Mouse (Mus musculus) neural tube, embryonic 15.5 days (tissue): ENCODE data around the gene Rab10. TPM values are rescaled to one million over a fixed set of nuclear protein-coding genes. Genes with fewer than 3 reads are reported as not detected.

ENCODE experiments used
- ATAC-seq: fragments of 200-750 bp; cut with Nextera tagmentation; 2 replicates; pipeline ENCODE4 v1.8.0; 2017; ENCODE audit warnings: mild to moderate bottlenecking, moderate TSS enrichment, moderate library complexity; ENCODE audit not compliant: low FRiP score
- H3K27ac ChIP-seq: fragments of 300-500 bp; sonication (generic); replicated peaks from 2 replicates; pipeline ENCODE4 v1.5.1; 2015; ENCODE audit warnings: mild to moderate bottlenecking, inconsistent platforms
- H3K27me3 ChIP-seq: fragments of 300-500 bp; sonication (generic); replicated peaks from 2 replicates; pipeline ENCODE4 v1.6.1; 2015; ENCODE audit warnings: inconsistent platforms
- H3K36me3 ChIP-seq: fragments of 300-500 bp; sonication (generic); 2 replicates; pipeline ENCODE4 v1.6.1; 2015; ENCODE audit warnings: inconsistent platforms
- H3K4me1 ChIP-seq: fragments of 300-500 bp; sonication (generic); 2 replicates; pipeline ENCODE4 v1.6.1; 2015; ENCODE audit warnings: inconsistent platforms
- H3K4me2 ChIP-seq: fragments of 300-500 bp; sonication (generic); 2 replicates; pipeline ENCODE4 v1.6.1; 2015; ENCODE audit warnings: inconsistent platforms, mild to moderate bottlenecking, moderate library complexity
- H3K4me3 ChIP-seq: fragments of 300-500 bp; sonication (generic); replicated peaks from 2 replicates; pipeline ENCODE4 v1.5.1; 2015; ENCODE audit warnings: mild to moderate bottlenecking, inconsistent platforms
- H3K9ac ChIP-seq: fragments of 300-500 bp; sonication (generic); replicated peaks from 2 replicates; pipeline ENCODE4 v1.6.1; 2015; ENCODE audit warnings: mild to moderate bottlenecking, inconsistent platforms
- H3K9me3 ChIP-seq: fragments of 300-500 bp; sonication (generic); replicated peaks from 2 replicates; pipeline ENCODE4 v1.6.1; 2016; ENCODE audit warnings: inconsistent platforms
- WGBS: fragments of 180-500 bp; shearing (Covaris S2); methylation state at CpG from one replicate; pipeline ENCODE4 v1.1.7; 2015; ENCODE audit warnings: mixed read lengths; 5-methylcytosine and 5-hydroxymethylcytosine counted together
- polyA plus RNA-seq: library from polyadenylated mRNA; unstranded; fragments of >200 nt; fragmentation: Nextera tagmentation; extraction: Ambion mirVana; gene quantifications from 2 replicates; pipeline ENCODE4 v1.2.1, GENCODE M21; 2015

Gene Rab10
- 135 and 148 TPM in 2 replicates for polyA plus RNA-seq

- WGBS, result 0% methylated on average over 102 of the region's 111 CpGs
- peak within 1 kb of the TSS; percentile 86 for H3K4me3 ChIP-seq
- peak; percentile 97 for ATAC-seq
- peaks cover 32% of the 10 kb centered on the region for H3K4me1 ChIP-seq
- peak within 1 kb of the TSS; percentile 84 for H3K9ac ChIP-seq
- peak within 1 kb of the TSS; percentile 95 for H3K27ac ChIP-seq
- no peaks in the 10 kb centered on the region for H3K36me3 ChIP-seq
- H3K9me3 ChIP-seq, result no peaks in the 10 kb centered on the region
- H3K27me3 ChIP-seq, result no peaks in the 10 kb centered on the region
- H3K4me2 ChIP-seq, result peak within 1 kb of the TSS; percentile 76
Measured at GRCm38 (mm10) chr12:3309391-3310320, at the start of gene Rab10. Gene Rab10, minus strand, starts transcription at chr12:3309969.

GRCm38 (mm10) chr12:3359302-3359701 lies 49.5 kb upstream of the Rab10 start:
- ATAC-seq, result no peak
- Histone ChIP-seq H3K36me3 (no peaks in the 10 kb centered on the region), H3K4me2 (no peak overlapping the region), H3K27me3 (no peaks in the 10 kb centered on the region), H3K27ac (no peak overlapping the region), H3K9me3 (no peaks in the 10 kb centered on the region), H3K9ac (no peak overlapping the region), H3K4me3 (no peak overlapping the region), H3K4me1 (peaks cover 3% of the 10 kb centered on the region)
- WGBS, result 35% methylated on average over 3 of the region's 3 CpGs

GRCm38 (mm10) chr12:3356824-3357223 lies 47.1 kb upstream of the Rab10 start:
- Histone ChIP-seq H3K9me3 (no peaks in the 10 kb centered on the region), H3K9ac (no peak overlapping the region), H3K4me2 (peak overlapping the region; percentile 38), H3K27me3 (no peaks in the 10 kb centered on the region), H3K4me3 (peak overlapping the region; percentile 9; the same call in 1 of the 2 replicates), H3K36me3 (no peaks in the 10 kb centered on the region), H3K27ac (no peak overlapping the region), H3K4me1 (no peaks in the 10 kb centered on the region)
- ATAC-seq, result no peak
- 69% methylated on average over 16 of the region's 16 CpGs for WGBS

GRCm38 (mm10) chr12:3355068-3355467 lies 45.3 kb upstream of the Rab10 start:
- Histone ChIP-seq H3K36me3 (no peaks in the 10 kb centered on the region), H3K4me2 (no peak overlapping the region), H3K9me3 (no peaks in the 10 kb centered on the region), H3K9ac (no peak overlapping the region), H3K4me3 (no peak overlapping the region), H3K4me1 (no peaks in the 10 kb centered on the region), H3K27me3 (no peaks in the 10 kb centered on the region), H3K27ac (no peak overlapping the region)
- 84% methylated on average over 8 of the region's 8 CpGs for WGBS
- ATAC-seq, result no peak

- 81% methylated on average over 6 of the region's 6 CpGs for WGBS
- no peaks in the 10 kb centered on the region for H3K4me1 ChIP-seq
- no peak overlapping the region for H3K27ac ChIP-seq
- H3K27me3 ChIP-seq, result no peaks in the 10 kb centered on the region
- H3K9ac ChIP-seq, result no peak overlapping the region
- no peak overlapping the region for H3K4me2 ChIP-seq
- no peaks in the 10 kb centered on the region for H3K9me3 ChIP-seq
- ATAC-seq, result no peak
- H3K4me3 ChIP-seq, result no peak overlapping the region
- H3K36me3 ChIP-seq, result no peaks in the 10 kb centered on the region
Measured at GRCm38 (mm10) chr12:3352216-3352615, 42.4 kb upstream of the Rab10 start.

GRCm38 (mm10) chr12:3350136-3350535 lies 40.4 kb upstream of the Rab10 start:
- Histone ChIP-seq H3K27ac (no peak overlapping the region), H3K4me1 (no peaks in the 10 kb centered on the region), H3K4me2 (no peak overlapping the region), H3K27me3 (no peaks in the 10 kb centered on the region), H3K9me3 (no peaks in the 10 kb centered on the region), H3K4me3 (no peak overlapping the region), H3K36me3 (no peaks in the 10 kb centered on the region), H3K9ac (no peak overlapping the region)
- ATAC-seq, result no peak
- WGBS, result 67% methylated on average over 5 of the region's 5 CpGs

GRCm38 (mm10) chr12:3349387-3349786 lies 39.6 kb upstream of the Rab10 start:
- no peak overlapping the region for H3K9ac ChIP-seq
- H3K4me1 ChIP-seq, result no peaks in the 10 kb centered on the region
- H3K9me3 ChIP-seq, result no peaks in the 10 kb centered on the region
- H3K4me3 ChIP-seq, result no peak overlapping the region
- no peaks in the 10 kb centered on the region for H3K27me3 ChIP-seq
- H3K4me2 ChIP-seq, result no peak overlapping the region
- H3K27ac ChIP-seq, result no peak overlapping the region
- 80% methylated on average over 2 of the region's 3 CpGs for WGBS
- no peaks in the 10 kb centered on the region for H3K36me3 ChIP-seq
- no peak for ATAC-seq

GRCm38 (mm10) chr12:3347682-3348081 lies 37.9 kb upstream of the Rab10 start:
- ATAC-seq, result no peak
- Histone ChIP-seq H3K9me3 (no peaks in the 10 kb centered on the region), H3K4me1 (no peaks in the 10 kb centered on the region), H3K4me2 (no peak overlapping the region), H3K36me3 (no peaks in the 10 kb centered on the region), H3K4me3 (no peak overlapping the region), H3K27ac (no peak overlapping the region), H3K9ac (no peak overlapping the region), H3K27me3 (no peaks in the 10 kb centered on the region)

GRCm38 (mm10) chr12:3345038-3345437 lies 35.3 kb upstream of the Rab10 start:
- Histone ChIP-seq H3K27ac (no peak overlapping the region), H3K4me3 (no peak overlapping the region), H3K4me1 (no peaks in the 10 kb centered on the region), H3K4me2 (no peak overlapping the region), H3K9ac (no peak overlapping the region), H3K36me3 (no peaks in the 10 kb centered on the region), H3K27me3 (no peaks in the 10 kb centered on the region), H3K9me3 (no peaks in the 10 kb centered on the region)
- 84% methylated on average over 5 of the region's 5 CpGs for WGBS
- ATAC-seq, result no peak

GRCm38 (mm10) chr12:3344155-3344554 lies 34.4 kb upstream of the Rab10 start:
- Histone ChIP-seq H3K9me3 (no peaks in the 10 kb centered on the region), H3K36me3 (no peaks in the 10 kb centered on the region), H3K27ac (no peak overlapping the region), H3K4me3 (no peak overlapping the region), H3K4me2 (no peak overlapping the region), H3K4me1 (no peaks in the 10 kb centered on the region), H3K9ac (no peak overlapping the region), H3K27me3 (no peaks in the 10 kb centered on the region)
- no peak for ATAC-seq
- 82% methylated on average over 2 of the region's 2 CpGs for WGBS

GRCm38 (mm10) chr12:3338931-3339330 lies 29.2 kb upstream of the Rab10 start:
- no peaks in the 10 kb centered on the region for H3K4me1 ChIP-seq
- no peaks in the 10 kb centered on the region for H3K9me3 ChIP-seq
- 91% methylated on average over 1 of the region's 1 CpGs for WGBS
- no peaks in the 10 kb centered on the region for H3K36me3 ChIP-seq
- no peak overlapping the region for H3K27ac ChIP-seq
- ATAC-seq, result no peak
- H3K27me3 ChIP-seq, result no peaks in the 10 kb centered on the region
- H3K4me3 ChIP-seq, result no peak overlapping the region
- H3K4me2 ChIP-seq, result no peak overlapping the region
- no peak overlapping the region for H3K9ac ChIP-seq

- Histone ChIP-seq H3K4me3 (no peak overlapping the region), H3K27me3 (no peaks in the 10 kb centered on the region), H3K36me3 (no peaks in the 10 kb centered on the region), H3K4me1 (no peaks in the 10 kb centered on the region), H3K4me2 (no peak overlapping the region), H3K27ac (no peak overlapping the region), H3K9ac (no peak overlapping the region), H3K9me3 (no peaks in the 10 kb centered on the region)
- WGBS, result 79% methylated on average over 4 of the region's 4 CpGs
- ATAC-seq, result no peak
Measured at GRCm38 (mm10) chr12:3329677-3330076, 19.9 kb upstream of the Rab10 start.
